Mouse (Mus musculus) C2C12 (cell line): Measurements from ENCODE around the gene Cnst. TPM values are rescaled to one million over a fixed set of nuclear protein-coding genes. Genes with fewer than 3 reads are reported as not detected.
"Not testable (repeated sequence)": the region's sequence is repeated elsewhere in the genome, so short reads cannot be mapped to it uniquely, and the experiment has no call there.

Source experiments
- H3K27me3 ChIP-seq: one replicate; pipeline ENCODE4 v1.6.1; 2011; ENCODE audit not compliant: control insufficient read depth, insufficient read depth, insufficient read length
- H3K36me3 ChIP-seq: one replicate; pipeline ENCODE4 v1.6.1; 2011; ENCODE audit not compliant: control insufficient read depth, insufficient read depth
- H3K4me3 ChIP-seq: one replicate; pipeline ENCODE4 v1.5.1; 2011; ENCODE audit warnings: mild to moderate bottlenecking, control low read depth; ENCODE audit not compliant: poor library complexity, insufficient read depth, severe bottlenecking
- H3K79me2 ChIP-seq: one replicate; pipeline ENCODE4 v1.6.1; 2011; ENCODE audit not compliant: control insufficient read depth, insufficient read depth
- H3K79me3 ChIP-seq: one replicate; pipeline ENCODE4 v1.6.1; 2011; ENCODE audit warnings: low read depth, control low read depth
- H3ac ChIP-seq: one replicate; pipeline ENCODE3; 2011; ENCODE audit warnings: low read depth; ENCODE audit not compliant: control insufficient read depth, insufficient read length
- CEBPB ChIP-seq: IDR thresholded peaks from one replicate; pipeline ENCODE4 v1.6.1; 2011; ENCODE audit warnings: low read depth, mild to moderate bottlenecking, control low read depth, moderate library complexity
- CTCF ChIP-seq: IDR thresholded peaks from one replicate; pipeline ENCODE4 v1.5.1; 2011; ENCODE audit not compliant: control insufficient read depth, insufficient read depth, insufficient read length
- FOSL1 ChIP-seq: IDR thresholded peaks from one replicate; pipeline ENCODE4 v1.8.0; 2011; ENCODE audit warnings: mild to moderate bottlenecking, low read length; ENCODE audit not compliant: poor library complexity, insufficient read depth, severe bottlenecking
- MAX ChIP-seq: IDR thresholded peaks from one replicate; pipeline ENCODE4 v1.6.1; 2011; ENCODE audit warnings: mild to moderate bottlenecking, control low read depth
- MYOD1 ChIP-seq: IDR thresholded peaks from one replicate; pipeline ENCODE4 v1.6.1; 2011; ENCODE audit warnings: low read depth; ENCODE audit not compliant: control insufficient read depth, insufficient read length
- MYOG ChIP-seq: IDR thresholded peaks from one replicate; pipeline ENCODE4 v1.6.1; 2011; ENCODE audit not compliant: control insufficient read depth, insufficient read length; ENCODE audit errors: extremely low read depth
- USF1 ChIP-seq: IDR thresholded peaks from one replicate; pipeline ENCODE4 v1.6.1; 2011; ENCODE audit warnings: low read depth, mild to moderate bottlenecking, control low read depth, moderate library complexity
- long read RNA-seq, 2 experiments: library from polyadenylated mRNA; unstranded; transcript quantifications; one replicate each; pipeline ENCODE4 v2.0.0; 2019 to 2020
- polyA plus RNA-seq: library from polyadenylated mRNA; unstranded; fragments of >200 nt; fragmentation: generic; extraction: Trizol; gene quantifications from one replicate; pipeline ENCODE4 v1.2.1, GENCODE M21; 2012; ENCODE audit warnings: missing spikeins

Cnst gene
- polyA plus RNA-seq = 7.7 TPM
- long read RNA-seq, experiment 1 = 0 reads
- long read RNA-seq, experiment 2, full-length matches to known transcripts = 55 of 70 reads
- long read RNA-seq, experiment 2, partial matches to known transcripts = 5 of 70 reads
- long read RNA-seq, experiment 2, other reads (novel, unspliced or antisense) = 10 of 70 reads

- H3K27me3 ChIP-seq = not testable (repeated sequence)
- peak within 1 kb of the TSS; percentile 72 for H3K4me3 ChIP-seq
- peaks cover 73% of the 10 kb centered on the region for H3K79me2 ChIP-seq
- H3K36me3 ChIP-seq = peaks cover 13% of the 10 kb centered on the region
- TF ChIP-seq MAX = peak; percentile 76
- H3K79me3 ChIP-seq = peaks cover 27% of the 10 kb centered on the region
- peak within 1 kb of the TSS; percentile 78 for H3ac ChIP-seq
Measured at GRCm38 (mm10) chr1:179545768-179546550, at the start of gene Cnst, which contains the start of gene Tfb2m. Gene Cnst (plus strand): TSS chr1:179546370. Gene Tfb2m (minus strand): TSS chr1:179546267.

DNA sequence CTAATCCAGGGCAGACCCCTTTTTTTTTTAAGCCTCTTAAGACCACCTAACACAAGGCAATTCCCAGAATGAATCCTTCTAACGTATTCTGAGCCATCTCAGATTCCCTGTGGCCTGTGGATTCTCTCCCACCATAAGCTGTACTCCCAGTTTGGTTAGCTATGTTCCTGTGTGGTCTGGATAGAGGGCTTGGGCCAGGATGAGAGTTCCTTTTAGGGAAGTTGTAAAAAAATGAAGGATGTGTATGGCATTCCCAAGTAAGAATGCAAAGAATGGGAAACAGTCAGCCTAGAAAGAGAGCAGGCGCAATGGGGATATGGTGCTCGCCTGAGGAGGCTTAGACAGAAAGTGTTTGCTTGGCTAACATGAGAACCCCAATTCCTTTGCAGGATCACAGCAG, 46.9 kb upstream of the Cnst start:
- H3K79me3 ChIP-seq = no peaks in the 10 kb centered on the region
- H3K4me3 ChIP-seq = no peak overlapping the region
- H3ac ChIP-seq = no peak overlapping the region
- H3K79me2 ChIP-seq = no peaks in the 10 kb centered on the region
- H3K27me3 ChIP-seq = no peaks in the 10 kb centered on the region
- H3K36me3 ChIP-seq = no peaks in the 10 kb centered on the region
- TF ChIP-seq MYOD1 (no peak), CTCF (no peak), CEBPB (no peak), FOSL1 (no peak), MYOG (no peak), USF1 (no peak), MAX (no peak)

DNA sequence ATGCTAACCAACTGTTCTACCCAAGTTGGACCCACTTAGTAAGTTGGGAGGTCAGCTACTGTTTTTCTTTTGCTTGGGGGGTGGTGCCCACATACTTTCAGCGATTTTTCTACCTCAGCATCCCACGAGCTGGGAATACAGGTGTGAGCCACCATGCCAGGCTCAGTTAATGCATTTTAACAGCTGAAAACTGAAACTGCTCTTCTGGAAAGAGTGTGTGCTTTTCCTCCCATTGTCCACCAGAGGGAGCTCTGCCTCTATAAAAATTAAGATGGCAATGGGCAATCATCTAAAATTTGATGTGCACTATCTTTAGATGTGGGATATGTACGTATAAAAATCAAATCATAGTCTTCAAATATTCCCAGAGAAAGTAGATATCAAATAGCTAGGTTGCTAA, 43.6 kb upstream of the Cnst start:
- Histone ChIP-seq H3ac (no peak overlapping the region), H3K79me3 (no peaks in the 10 kb centered on the region), H3K36me3 (no peaks in the 10 kb centered on the region), H3K27me3 (no peaks in the 10 kb centered on the region), H3K79me2 (no peaks in the 10 kb centered on the region), H3K4me3 (no peak overlapping the region)
- no peak for TF ChIP-seq MYOG
- no peak for TF ChIP-seq CEBPB
- no peak for TF ChIP-seq MYOD1
- no peak for TF ChIP-seq FOSL1
- TF ChIP-seq CTCF = no peak
- TF ChIP-seq MAX = no peak
- TF ChIP-seq USF1 = no peak

DNA sequence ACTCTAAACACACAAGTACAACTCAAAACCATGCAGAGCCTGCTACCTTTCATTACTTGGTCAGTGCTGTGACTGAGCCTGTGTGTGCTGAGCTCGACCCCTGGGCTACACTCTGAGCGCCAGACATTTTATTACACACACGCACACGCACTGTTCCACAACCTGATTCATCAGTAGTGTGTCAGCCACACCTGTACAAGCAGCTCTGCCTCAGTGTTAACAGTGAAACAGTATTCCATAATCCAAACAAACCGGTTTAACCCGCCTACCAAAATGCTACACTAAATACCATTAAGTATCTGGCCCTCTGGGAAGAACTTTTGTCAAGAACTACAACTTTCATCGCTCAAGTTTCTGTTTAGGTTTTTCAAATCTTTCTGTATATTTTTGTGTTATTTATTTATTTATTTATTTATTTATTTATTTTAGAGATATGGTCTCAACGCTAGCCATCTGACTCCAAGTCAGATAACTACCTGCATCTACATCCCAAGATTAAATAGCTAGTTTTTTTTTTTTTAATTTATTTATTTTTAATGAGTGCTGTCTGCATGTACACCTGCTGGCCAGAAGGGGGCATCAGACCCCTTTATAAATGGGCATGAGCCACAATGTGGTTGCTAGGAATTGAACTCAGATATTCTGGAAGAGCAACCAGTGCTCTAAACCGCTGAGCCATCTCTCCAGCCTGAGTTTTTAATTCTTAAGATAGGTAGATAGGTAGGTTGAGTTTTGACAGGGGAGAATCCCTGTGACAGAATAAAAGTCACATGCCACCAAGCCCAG, 39.4 kb upstream of the Cnst start:
- TF ChIP-seq CTCF (peak; percentile 15), MAX (no peak)
- H3K79me3 ChIP-seq = no peaks in the 10 kb centered on the region
- no peak overlapping the region for H3ac ChIP-seq
- no peak overlapping the region for H3K4me3 ChIP-seq
- H3K79me2 ChIP-seq = no peaks in the 10 kb centered on the region
- H3K27me3 ChIP-seq = no peaks in the 10 kb centered on the region
- H3K36me3 ChIP-seq = no peaks in the 10 kb centered on the region

DNA sequence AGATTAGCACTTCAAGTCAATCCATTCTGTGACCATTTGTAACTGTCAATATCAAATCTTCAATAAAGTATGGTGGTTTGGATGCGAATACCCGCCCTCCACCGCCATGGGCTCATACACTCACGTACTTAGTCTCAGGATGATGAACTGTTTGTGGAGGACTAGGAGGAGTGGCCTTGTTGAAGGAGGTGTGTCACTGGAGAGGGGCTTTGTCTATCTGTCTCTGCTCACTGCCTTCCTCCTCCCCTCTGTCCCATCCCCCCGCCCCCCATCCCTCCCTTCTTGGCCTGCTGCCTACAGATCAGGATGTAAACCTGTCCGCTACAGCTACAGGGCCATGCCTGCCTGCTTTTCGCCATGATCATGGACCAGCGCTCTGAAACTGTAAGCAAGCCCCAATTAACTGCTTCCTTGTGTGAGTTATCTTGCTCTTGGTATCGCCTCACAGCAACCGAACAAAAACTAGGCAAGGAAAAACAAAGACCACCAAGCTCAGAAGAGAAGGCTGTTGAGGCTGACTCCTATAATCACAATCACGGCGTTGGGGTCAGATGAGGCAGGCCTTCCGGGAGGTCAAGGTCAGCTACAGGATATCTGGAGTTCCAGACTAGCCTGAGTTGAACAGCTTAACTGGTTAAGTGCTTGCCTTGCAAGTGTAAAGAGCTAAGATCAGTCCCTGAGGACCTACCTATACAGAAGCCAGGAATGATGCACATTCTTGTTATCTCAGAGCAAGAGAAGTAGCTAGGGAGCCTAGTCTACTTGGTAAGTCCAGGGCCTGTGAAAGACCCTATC, 35.4 kb upstream of the Cnst start:
- TF ChIP-seq FOSL1 = no peak
- no peak for TF ChIP-seq CTCF
- TF ChIP-seq MYOG = no peak
- TF ChIP-seq CEBPB = no peak
- no peak for TF ChIP-seq MYOD1
- TF ChIP-seq USF1 = no peak
- TF ChIP-seq MAX = no peak
- Histone ChIP-seq H3K4me3 (no peak overlapping the region), H3K27me3 (no peaks in the 10 kb centered on the region), H3K79me3 (peaks cover 2% of the 10 kb centered on the region), H3K79me2 (peaks cover 5% of the 10 kb centered on the region), H3K36me3 (no peaks in the 10 kb centered on the region), H3ac (no peak overlapping the region)

- H3K36me3 ChIP-seq = no peaks in the 10 kb centered on the region
- H3K4me3 ChIP-seq = no peak overlapping the region
- peaks cover 16% of the 10 kb centered on the region for H3K79me2 ChIP-seq
- H3ac ChIP-seq = no peak overlapping the region
- TF ChIP-seq USF1 (no peak), CTCF (no peak), FOSL1 (no peak), MYOD1 (no peak), MYOG (no peak), MAX (no peak), CEBPB (no peak)
- no peaks in the 10 kb centered on the region for H3K27me3 ChIP-seq
- H3K79me3 ChIP-seq = peaks cover 4% of the 10 kb centered on the region
Measured at GRCm38 (mm10) chr1:179511895-179512294, 34.3 kb upstream of the Cnst start.
